Mouse (Mus musculus) erythroblast, embryonic 14.5 days (primary cell): ENCODE data around the gene Dido1.

Source experiments
- GATA1 ChIP-seq: IDR thresholded peaks from 2 replicates; pipeline ENCODE4 v1.6.1; 2012; ENCODE audit warnings: low read length, inconsistent platforms, mixed read lengths
- TAL1 ChIP-seq: IDR thresholded peaks from 3 replicates; pipeline ENCODE4 v1.6.1; 2012; ENCODE audit warnings: low read length, inconsistent platforms, mixed read lengths

- TF ChIP-seq TAL1 = no peak
- TF ChIP-seq GATA1 = no peak
Observed at GRCm38 (mm10) chr2:180735232-180735631, 25.4 kb upstream of the Dido1 start.
